Mouse (Mus musculus): ENCODE measurements around the gene Syngr3. TPM values are rescaled to one million over a fixed set of nuclear protein-coding genes. Genes with fewer than 3 reads are reported as not detected.

Syngr3 gene
- total and polyA plus RNA-seq, 2 experiments from 2014 or later, result 334 to 376 TPM

DNA sequence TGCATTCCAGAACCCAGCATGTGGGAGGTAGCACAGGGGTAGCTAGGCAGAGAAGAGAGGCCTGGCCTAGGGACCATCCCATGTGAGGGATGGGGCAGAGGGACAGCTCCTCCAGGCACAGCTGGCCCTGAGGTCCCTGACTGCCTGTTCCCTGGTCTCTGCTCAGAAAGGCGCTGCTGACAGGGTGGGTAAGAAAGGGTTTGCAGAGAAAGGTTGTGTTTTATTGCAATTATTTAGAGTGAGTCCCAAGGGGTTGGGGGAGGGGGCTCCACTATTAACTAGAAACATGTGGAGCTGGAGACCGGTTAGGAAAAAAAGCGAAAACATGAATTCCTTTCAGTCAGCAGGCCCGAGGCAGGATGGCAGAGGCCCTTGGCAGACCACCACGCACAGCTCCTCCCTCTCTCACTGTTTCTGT is 50.2 kb downstream of the Syngr3 start:
- no peaks in the 10 kb centered on the region for H3K4me1 ChIP-seq (ENCODE audit: insufficient read depth, low read length)
- 88% methylated on average over 5 of the region's 5 CpGs for WGBS
- H3K4me2 ChIP-seq (ENCODE audit: low read depth, low read length, poor library complexity, severe bottlenecking), result no peak overlapping the region
- peaks cover 34% of the 10 kb centered on the region for H3K36me3 ChIP-seq (ENCODE audit: insufficient read depth, low read length)
- ATAC-seq (ENCODE audit: low FRiP score), result no peak
- H3K9ac ChIP-seq (replicated peaks; ENCODE audit: low read length, poor library complexity, severe bottlenecking), result no peak overlapping the region
- TF ChIP-seq CTCF (IDR thresholded peaks at IDR 0.05), result no peak
- no peak for DNase-seq (ENCODE audit: low spot score)
- no peaks in the 10 kb centered on the region for H3K27me3 ChIP-seq (ENCODE audit: insufficient read depth, low read length)
- no peaks in the 10 kb centered on the region for H3K9me3 ChIP-seq (ENCODE audit: low read length)
- no peak overlapping the region for H3K27ac ChIP-seq (ENCODE audit: low read depth, low read length)
- H3K4me3 ChIP-seq (ENCODE audit: low read depth, low read length), result no peak overlapping the region

- H3K27me3 ChIP-seq (ENCODE audit: insufficient read depth, low read length), result no peaks in the 10 kb centered on the region
- no peak overlapping the region for H3K4me3 ChIP-seq (ENCODE audit: low read depth, low read length)
- H3K4me1 ChIP-seq (ENCODE audit: insufficient read depth, low read length), result no peaks in the 10 kb centered on the region
- no peak for TF ChIP-seq CTCF (IDR thresholded peaks at IDR 0.05)
- ATAC-seq (ENCODE audit: low FRiP score) (no peak), DNase-seq (ENCODE audit: low spot score) (no peak)
- 76% methylated on average over 9 of the region's 9 CpGs for WGBS
- peaks cover 34% of the 10 kb centered on the region for H3K36me3 ChIP-seq (ENCODE audit: insufficient read depth, low read length)
- no peak overlapping the region for H3K9ac ChIP-seq (replicated peaks; ENCODE audit: low read length, poor library complexity, severe bottlenecking)
- H3K27ac ChIP-seq (ENCODE audit: low read depth, low read length), result no peak overlapping the region
- no peak overlapping the region for H3K4me2 ChIP-seq (ENCODE audit: low read depth, low read length, poor library complexity, severe bottlenecking)
- no peaks in the 10 kb centered on the region for H3K9me3 ChIP-seq (ENCODE audit: low read length)
These were observed 50.9 kb downstream of the Syngr3 start for GRCm38 (mm10) chr17:24638840-24639239.

GRCm38 (mm10) chr17:24638214-24638613 is 51.5 kb downstream of the Syngr3 start:
- Histone ChIP-seq H3K27me3 (ENCODE audit: insufficient read depth, low read length) (no peaks in the 10 kb centered on the region), H3K9me3 (ENCODE audit: low read length) (no peaks in the 10 kb centered on the region), H3K4me1 (ENCODE audit: insufficient read depth, low read length) (no peaks in the 10 kb centered on the region), H3K36me3 (ENCODE audit: insufficient read depth, low read length) (peaks cover 34% of the 10 kb centered on the region), H3K4me3 (ENCODE audit: low read depth, low read length) (no peak overlapping the region), H3K4me2 (ENCODE audit: low read depth, low read length, poor library complexity, severe bottlenecking) (no peak overlapping the region), H3K27ac (ENCODE audit: low read depth, low read length) (no peak overlapping the region), H3K9ac (replicated peaks; ENCODE audit: low read length, poor library complexity, severe bottlenecking) (no peak overlapping the region)
- no peak for ATAC-seq (ENCODE audit: low FRiP score)
- TF ChIP-seq CTCF (IDR thresholded peaks at IDR 0.05), result no peak
- no peak for DNase-seq (ENCODE audit: low spot score)
- WGBS, result 92% methylated on average over 4 of the region's 4 CpGs

DNA sequence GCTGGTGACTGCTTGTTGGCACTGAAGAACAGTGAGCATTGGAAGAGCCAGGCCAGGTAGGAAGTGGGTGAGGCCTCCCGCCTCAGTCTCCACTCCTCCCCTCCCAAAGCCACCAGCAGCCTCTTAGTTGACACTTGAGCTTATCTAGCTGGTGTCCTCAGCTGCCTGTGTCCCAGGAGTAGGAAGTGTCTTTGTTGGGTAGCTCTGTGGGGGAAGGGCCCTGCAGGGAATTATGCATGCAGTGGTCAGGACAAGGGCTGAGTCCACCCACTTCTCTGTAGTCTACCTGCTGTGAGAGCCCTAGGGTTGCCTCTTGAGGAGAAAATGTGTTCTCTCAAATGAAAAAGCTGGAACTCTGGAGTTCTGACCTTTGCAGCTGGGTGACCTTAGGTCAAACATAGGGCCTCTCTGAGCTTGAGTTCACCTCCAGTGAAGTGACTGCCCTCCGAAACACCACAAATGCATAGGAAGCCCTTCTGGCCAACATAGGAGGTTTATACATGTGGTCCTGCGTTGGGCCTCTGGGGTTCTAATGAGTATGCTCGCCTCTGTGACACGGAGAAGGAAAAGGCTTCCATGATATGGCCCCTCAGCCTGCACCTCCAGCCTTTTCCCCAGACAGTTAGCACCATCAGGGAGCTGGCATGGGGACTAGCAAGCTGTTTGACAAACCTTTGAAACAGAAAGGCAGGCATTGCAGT is 52.8 kb downstream of the Syngr3 start:
- Histone ChIP-seq H3K27me3 (ENCODE audit: insufficient read depth, low read length) (no peaks in the 10 kb centered on the region), H3K36me3 (ENCODE audit: insufficient read depth, low read length) (peaks cover 27% of the 10 kb centered on the region), H3K4me3 (ENCODE audit: low read depth, low read length) (no peak overlapping the region), H3K4me1 (ENCODE audit: insufficient read depth, low read length) (no peaks in the 10 kb centered on the region), H3K9me3 (ENCODE audit: low read length) (no peaks in the 10 kb centered on the region), H3K9ac (replicated peaks; ENCODE audit: low read length, poor library complexity, severe bottlenecking) (no peak overlapping the region), H3K27ac (ENCODE audit: low read depth, low read length) (no peak overlapping the region), H3K4me2 (ENCODE audit: low read depth, low read length, poor library complexity, severe bottlenecking) (no peak overlapping the region)
- TF ChIP-seq CTCF (IDR thresholded peaks at IDR 0.05), result no peak
- DNase-seq (ENCODE audit: low spot score) (no peak), ATAC-seq (ENCODE audit: low FRiP score) (no peak)
- 65% methylated on average over 5 of the region's 5 CpGs for WGBS

GRCm38 (mm10) chr17:24635694-24636093 is 54.1 kb downstream of the Syngr3 start:
- Histone ChIP-seq H3K27me3 (ENCODE audit: insufficient read depth, low read length) (no peaks in the 10 kb centered on the region), H3K9me3 (ENCODE audit: low read length) (no peaks in the 10 kb centered on the region), H3K9ac (replicated peaks; ENCODE audit: low read length, poor library complexity, severe bottlenecking) (no peak overlapping the region), H3K4me2 (ENCODE audit: low read depth, low read length, poor library complexity, severe bottlenecking) (no peak overlapping the region), H3K36me3 (ENCODE audit: insufficient read depth, low read length) (peaks cover 22% of the 10 kb centered on the region), H3K4me3 (ENCODE audit: low read depth, low read length) (no peak overlapping the region), H3K4me1 (ENCODE audit: insufficient read depth, low read length) (no peaks in the 10 kb centered on the region), H3K27ac (ENCODE audit: low read depth, low read length) (no peak overlapping the region)
- DNase-seq (ENCODE audit: low spot score), result no peak
- no peak for TF ChIP-seq CTCF (IDR thresholded peaks at IDR 0.05)
- WGBS, result 92% methylated on average over 5 of the region's 5 CpGs
- no peak for ATAC-seq (ENCODE audit: low FRiP score)

Other genes with a start within 250 kb of the Syngr3 start
Only the 30 nearest of the 33 such genes appear.
- 49.6 and 50.1 TPM in 2 replicates for gene Pgp, start 219.6 kb downstream of the Syngr3 start, total RNA-seq (2014; rRNA removed)
- gene Pgp, start 219.6 kb downstream of the Syngr3 start, polyA plus RNA-seq (2015; fragmentation: Nextera tagmentation; extraction: Ambion mirVana), result 86.8 and 88.7 TPM in 2 replicates
- gene Bricd5, start 216.1 kb downstream of the Syngr3 start, total RNA-seq (2014; rRNA removed), result 0.57 TPM in 1 of 2 replicates, not detected in the other
- 0.83 and 0.95 TPM in 2 replicates for gene Bricd5, start 216.1 kb downstream of the Syngr3 start, polyA plus RNA-seq (2015; fragmentation: Nextera tagmentation; extraction: Ambion mirVana)
- gene Mlst8, start 210.9 kb downstream of the Syngr3 start, total RNA-seq (2014; rRNA removed), result 51.8 and 60.8 TPM in 2 replicates
- 28.4 and 29.5 TPM in 2 replicates for gene Mlst8, start 210.9 kb downstream of the Syngr3 start, polyA plus RNA-seq (2015; fragmentation: Nextera tagmentation; extraction: Ambion mirVana)
- gene Caskin1, start 201.4 kb downstream of the Syngr3 start, total RNA-seq (2014; rRNA removed), result 151 and 153 TPM in 2 replicates
- gene Caskin1, start 201.4 kb downstream of the Syngr3 start, polyA plus RNA-seq (2015; fragmentation: Nextera tagmentation; extraction: Ambion mirVana), result 43.9 and 47.5 TPM in 2 replicates
- gene Traf7, start 162.0 kb downstream of the Syngr3 start, total RNA-seq (2014; rRNA removed), result 175 and 179 TPM in 2 replicates
- gene Traf7, start 162.0 kb downstream of the Syngr3 start, polyA plus RNA-seq (2015; fragmentation: Nextera tagmentation; extraction: Ambion mirVana), result 71.4 and 73.6 TPM in 2 replicates
- 4.4 and 7.6 TPM in 2 replicates for gene Rab26, start 155.7 kb downstream of the Syngr3 start, total RNA-seq (2014; rRNA removed)
- 15.5 and 17.7 TPM in 2 replicates for gene Rab26, start 155.7 kb downstream of the Syngr3 start, polyA plus RNA-seq (2015; fragmentation: Nextera tagmentation; extraction: Ambion mirVana)
- gene Pkd1, start 140.1 kb downstream of the Syngr3 start, total RNA-seq (2014; rRNA removed), result 73.6 and 84.3 TPM in 2 replicates
- 13.6 and 14.5 TPM in 2 replicates for gene Pkd1, start 140.1 kb downstream of the Syngr3 start, polyA plus RNA-seq (2015; fragmentation: Nextera tagmentation; extraction: Ambion mirVana)
- gene Tsc2, start 57.3 kb downstream of the Syngr3 start, total RNA-seq (2014; rRNA removed), result 106 and 114 TPM in 2 replicates
- gene Tsc2, start 57.3 kb downstream of the Syngr3 start, polyA plus RNA-seq (2015; fragmentation: Nextera tagmentation; extraction: Ambion mirVana), result 56.6 and 61.7 TPM in 2 replicates
- gene Nthl1, start 57.3 kb downstream of the Syngr3 start, total RNA-seq (2014; rRNA removed), result 4.5 and 6.2 TPM in 2 replicates
- 6.0 and 7.2 TPM in 2 replicates for gene Nthl1, start 57.3 kb downstream of the Syngr3 start, polyA plus RNA-seq (2015; fragmentation: Nextera tagmentation; extraction: Ambion mirVana)
- gene Slc9a3r2, start 39.6 kb downstream of the Syngr3 start, total RNA-seq (2014; rRNA removed), result 61.7 and 62.8 TPM in 2 replicates
- 52.1 and 52.7 TPM in 2 replicates for gene Slc9a3r2, start 39.6 kb downstream of the Syngr3 start, polyA plus RNA-seq (2015; fragmentation: Nextera tagmentation; extraction: Ambion mirVana)
- gene Npw, start 31.5 kb downstream of the Syngr3 start, total RNA-seq (2014; rRNA removed), result not detected in 2 replicates
- 0.59 and 0.86 TPM in 2 replicates for gene Npw, start 31.5 kb downstream of the Syngr3 start, polyA plus RNA-seq (2015; fragmentation: Nextera tagmentation; extraction: Ambion mirVana)
- 36.4 and 40.0 TPM in 2 replicates for gene Zfp598, start 20.3 kb downstream of the Syngr3 start, total RNA-seq (2014; rRNA removed)
- gene Zfp598, start 20.3 kb downstream of the Syngr3 start, polyA plus RNA-seq (2015; fragmentation: Nextera tagmentation; extraction: Ambion mirVana), result 15.7 and 16.4 TPM in 2 replicates
- gene Gfer, start 6.2 kb upstream of the Syngr3 start, total RNA-seq (2014; rRNA removed), result 28.0 and 44.3 TPM in 2 replicates
- gene Gfer, start 6.2 kb upstream of the Syngr3 start, polyA plus RNA-seq (2015; fragmentation: Nextera tagmentation; extraction: Ambion mirVana), result 36.7 and 39.4 TPM in 2 replicates
- 7.2 and 11.1 TPM in 2 replicates for gene Noxo1, start 6.3 kb upstream of the Syngr3 start, total RNA-seq (2014; rRNA removed)
- 1.9 and 2.1 TPM in 2 replicates for gene Noxo1, start 6.3 kb upstream of the Syngr3 start, polyA plus RNA-seq (2015; fragmentation: Nextera tagmentation; extraction: Ambion mirVana)
- gene Tbl3, start 17.7 kb upstream of the Syngr3 start, total RNA-seq (2014; rRNA removed), result 44.0 and 56.4 TPM in 2 replicates
- gene Tbl3, start 17.7 kb upstream of the Syngr3 start, polyA plus RNA-seq (2015; fragmentation: Nextera tagmentation; extraction: Ambion mirVana), result 38.2 and 46.7 TPM in 2 replicates
- gene Rnf151, start 28.1 kb upstream of the Syngr3 start, total RNA-seq (2014; rRNA removed), result not detected in 2 replicates
- not detected in 2 replicates for gene Rnf151, start 28.1 kb upstream of the Syngr3 start, polyA plus RNA-seq (2015; fragmentation: Nextera tagmentation; extraction: Ambion mirVana)
- gene Rps2, start 28.2 kb upstream of the Syngr3 start, total RNA-seq (2014; rRNA removed), result 2,209 and 2,389 TPM in 2 replicates
- gene Rps2, start 28.2 kb upstream of the Syngr3 start, polyA plus RNA-seq (2015; fragmentation: Nextera tagmentation; extraction: Ambion mirVana), result 749 and 802 TPM in 2 replicates
- gene Ndufb10, start 34.5 kb upstream of the Syngr3 start, total RNA-seq (2014; rRNA removed), result 150 and 170 TPM in 2 replicates
- 344 and 349 TPM in 2 replicates for gene Ndufb10, start 34.5 kb upstream of the Syngr3 start, polyA plus RNA-seq (2015; fragmentation: Nextera tagmentation; extraction: Ambion mirVana)
- not detected in 2 replicates for gene Rpl3l, start 37.9 kb upstream of the Syngr3 start, total RNA-seq (2014; rRNA removed)
- 0.21 and 0.37 TPM in 2 replicates for gene Rpl3l, start 37.9 kb upstream of the Syngr3 start, polyA plus RNA-seq (2015; fragmentation: Nextera tagmentation; extraction: Ambion mirVana)
- gene Msrb1, start 46.7 kb upstream of the Syngr3 start, total RNA-seq (2014; rRNA removed), result 9.6 and 14.1 TPM in 2 replicates
- gene Msrb1, start 46.7 kb upstream of the Syngr3 start, polyA plus RNA-seq (2015; fragmentation: Nextera tagmentation; extraction: Ambion mirVana), result 20.6 and 22.6 TPM in 2 replicates
- 0.49 TPM in 1 of 2 replicates, not detected in the other for gene Hs3st6, start 63.0 kb upstream of the Syngr3 start, total RNA-seq (2014; rRNA removed)
- gene Hs3st6, start 63.0 kb upstream of the Syngr3 start, polyA plus RNA-seq (2015; fragmentation: Nextera tagmentation; extraction: Ambion mirVana), result 0.22 and 0.50 TPM in 2 replicates
- gene Meiob, start 114.3 kb upstream of the Syngr3 start, total RNA-seq (2014; rRNA removed), result not detected in 2 replicates
- gene Meiob, start 114.3 kb upstream of the Syngr3 start, polyA plus RNA-seq (2015; fragmentation: Nextera tagmentation; extraction: Ambion mirVana), result 0.12 TPM in 1 of 2 replicates, not detected in the other
- gene Hagh, start 150.2 kb upstream of the Syngr3 start, total RNA-seq (2014; rRNA removed), result 73.6 and 119 TPM in 2 replicates
- gene Hagh, start 150.2 kb upstream of the Syngr3 start, polyA plus RNA-seq (2015; fragmentation: Nextera tagmentation; extraction: Ambion mirVana), result 74.0 and 79.5 TPM in 2 replicates
- gene Fahd1, start 160.4 kb upstream of the Syngr3 start, total RNA-seq (2014; rRNA removed), result 11.7 and 14.0 TPM in 2 replicates
- gene Fahd1, start 160.4 kb upstream of the Syngr3 start, polyA plus RNA-seq (2015; fragmentation: Nextera tagmentation; extraction: Ambion mirVana), result 18.2 and 20.8 TPM in 2 replicates
- gene Igfals, start 176.0 kb upstream of the Syngr3 start, total RNA-seq (2014; rRNA removed), result 0.28 TPM in 1 of 2 replicates, not detected in the other
- gene Igfals, start 176.0 kb upstream of the Syngr3 start, polyA plus RNA-seq (2015; fragmentation: Nextera tagmentation; extraction: Ambion mirVana), result 0.31 TPM in 1 of 2 replicates, not detected in the other
- 39.6 and 60.2 TPM in 2 replicates for gene Nubp2, start 196.4 kb upstream of the Syngr3 start, total RNA-seq (2014; rRNA removed)
- 55.8 and 63.9 TPM in 2 replicates for gene Nubp2, start 196.4 kb upstream of the Syngr3 start, polyA plus RNA-seq (2015; fragmentation: Nextera tagmentation; extraction: Ambion mirVana)
- 87.5 and 105 TPM in 2 replicates for gene Spsb3, start 196.7 kb upstream of the Syngr3 start, total RNA-seq (2014; rRNA removed)
- 100 and 110 TPM in 2 replicates for gene Spsb3, start 196.7 kb upstream of the Syngr3 start, polyA plus RNA-seq (2015; fragmentation: Nextera tagmentation; extraction: Ambion mirVana)
- 29.7 and 31.7 TPM in 2 replicates for gene Eme2, start 205.1 kb upstream of the Syngr3 start, total RNA-seq (2014; rRNA removed)
- 20.2 and 22.5 TPM in 2 replicates for gene Eme2, start 205.1 kb upstream of the Syngr3 start, polyA plus RNA-seq (2015; fragmentation: Nextera tagmentation; extraction: Ambion mirVana)
- gene Mrps34, start 205.2 kb upstream of the Syngr3 start, total RNA-seq (2014; rRNA removed), result 43.8 and 46.1 TPM in 2 replicates
- 128 and 131 TPM in 2 replicates for gene Mrps34, start 205.2 kb upstream of the Syngr3 start, polyA plus RNA-seq (2015; fragmentation: Nextera tagmentation; extraction: Ambion mirVana)
- gene Nme3, start 206.5 kb upstream of the Syngr3 start, total RNA-seq (2014; rRNA removed), result 54.4 and 65.3 TPM in 2 replicates
- gene Nme3, start 206.5 kb upstream of the Syngr3 start, polyA plus RNA-seq (2015; fragmentation: Nextera tagmentation; extraction: Ambion mirVana), result 98.3 and 105 TPM in 2 replicates

Data from midbrain, postnatal 0 days (tissue).